Mouse (Mus musculus) heart, postnatal 10 days (tissue): ENCODE results near the gene Wdtc1. TPM values are rescaled to one million over a fixed set of nuclear protein-coding genes. Genes with fewer than 3 reads are reported as not detected.

Experiments
- DNase-seq, 2 experiments: peaks; one replicate each; pipeline ENCODE4 v3.0.0; 2021
- intact Hi-C: fragments of 180-260 bp; cut with DNase I; formaldehyde crosslinking; loops from one replicate; pipeline ENCODE4 v1.15.1; 2025
- total RNA-seq, 2 experiments: library from RNA; stranded (reverse); gene quantifications; 2 replicates each; pipeline ENCODE4 v1.2.3; 2021

Wdtc1 gene
- total RNA-seq, 2 experiments from 2014 or later = 55.3 to 58.8 TPM

DNA sequence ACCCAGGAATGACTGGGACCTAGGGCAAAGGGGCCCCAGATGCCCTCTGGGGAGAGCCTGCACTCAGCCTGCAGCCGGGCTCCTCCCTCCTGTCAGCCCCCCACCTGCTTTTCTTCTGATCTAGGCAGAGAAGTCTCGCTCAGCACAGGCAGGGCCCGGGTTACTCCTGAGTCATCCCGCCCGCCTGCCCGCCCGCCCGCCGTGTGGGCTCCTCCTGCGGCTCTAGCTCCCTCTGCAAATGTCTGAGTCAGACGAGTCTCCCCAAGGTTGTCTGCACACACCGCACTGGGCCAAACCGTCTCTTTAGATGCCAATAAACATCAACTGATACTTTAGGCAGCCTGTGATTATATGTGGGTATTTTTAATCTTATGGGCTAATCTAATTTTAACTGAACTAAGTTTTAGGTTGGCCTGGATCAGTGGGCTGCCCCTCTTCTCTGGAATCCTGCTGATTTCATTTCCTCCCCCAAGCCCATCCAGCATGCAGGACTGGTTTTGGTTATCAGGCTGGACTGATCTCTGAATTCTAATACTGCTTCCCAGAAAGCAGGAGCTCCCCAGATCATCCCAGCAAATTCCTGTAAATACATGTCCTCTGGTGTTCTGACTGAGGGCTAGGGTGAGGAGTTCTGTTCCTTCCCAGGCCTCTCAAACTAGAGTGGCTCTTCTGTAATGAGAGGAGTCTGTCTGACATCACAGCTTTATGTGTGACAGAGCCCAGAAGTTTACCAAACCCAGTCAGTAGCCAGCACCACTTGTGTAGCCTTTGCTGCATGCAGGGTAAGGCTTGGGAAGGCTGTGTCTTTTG is 25.2 kb upstream of the Wdtc1 start:
- intact Hi-C loops = no loop called here
- peak in 1 of 2 experiments; percentile 46 for DNase-seq

DNA sequence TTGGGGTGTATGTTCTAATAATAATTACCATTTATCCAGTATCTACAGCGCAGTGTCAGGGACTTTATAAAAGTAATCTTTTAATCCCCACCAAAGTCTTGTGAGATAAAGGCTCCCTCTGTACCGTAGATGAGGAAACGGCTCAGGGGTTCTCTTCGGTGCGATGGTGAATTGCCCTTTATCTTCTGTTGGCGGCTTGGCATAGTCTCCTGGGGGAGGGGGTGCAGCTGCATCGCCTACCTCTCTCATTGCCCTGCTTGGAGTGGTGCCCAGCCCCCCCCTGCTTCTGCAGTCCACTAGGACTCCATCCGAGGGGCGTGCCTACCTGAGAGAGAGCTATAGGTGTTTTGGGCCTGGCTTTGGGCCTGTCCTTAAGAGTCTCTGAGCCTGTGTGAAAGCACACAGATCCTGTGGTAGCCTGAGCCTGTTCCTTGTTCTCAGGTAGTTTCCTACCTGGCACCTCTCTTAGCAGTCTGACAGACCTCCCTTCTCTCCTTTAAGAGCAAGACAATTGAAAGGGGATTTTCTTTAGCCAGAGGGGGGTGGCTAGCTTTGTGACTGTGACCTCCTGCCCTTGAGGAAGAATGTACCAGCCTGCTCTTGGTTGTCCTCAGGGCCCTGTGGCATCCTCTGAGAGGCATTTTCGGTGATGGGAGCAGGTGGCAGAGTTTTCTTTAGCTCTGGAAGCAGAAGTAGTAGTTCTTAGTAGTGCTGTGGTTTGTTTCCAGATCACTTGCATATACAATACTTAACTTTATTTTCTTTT is 22.7 kb upstream of the Wdtc1 start:
- DNase-seq = no peak
- intact Hi-C loops = no loop called here

DNA sequence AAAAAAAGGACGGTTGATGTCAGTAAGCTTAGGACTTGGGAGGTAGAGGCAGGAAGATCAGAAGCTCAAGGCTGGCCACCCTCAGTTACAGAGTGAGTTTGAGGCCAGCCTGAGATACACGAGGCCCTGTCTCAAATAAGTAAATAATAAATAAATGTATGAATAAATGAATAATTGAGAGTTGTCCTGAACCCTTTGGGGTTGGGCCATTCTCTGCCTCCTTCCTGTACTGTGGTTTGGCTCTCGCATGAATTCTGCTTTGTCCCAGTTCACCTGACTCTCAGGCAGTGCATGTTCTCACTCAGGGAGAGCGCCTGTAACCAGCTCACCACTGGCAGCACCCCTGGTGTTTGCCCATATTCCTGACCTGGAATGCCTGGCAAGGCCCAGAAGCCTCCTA is 20.7 kb upstream of the Wdtc1 start:
- DNase-seq = no peak
- intact Hi-C loops = loop anchor here (5.0 kb wide), 1 partner anchor 33 kb away; no protein-coding TSS in a partner anchor

DNA sequence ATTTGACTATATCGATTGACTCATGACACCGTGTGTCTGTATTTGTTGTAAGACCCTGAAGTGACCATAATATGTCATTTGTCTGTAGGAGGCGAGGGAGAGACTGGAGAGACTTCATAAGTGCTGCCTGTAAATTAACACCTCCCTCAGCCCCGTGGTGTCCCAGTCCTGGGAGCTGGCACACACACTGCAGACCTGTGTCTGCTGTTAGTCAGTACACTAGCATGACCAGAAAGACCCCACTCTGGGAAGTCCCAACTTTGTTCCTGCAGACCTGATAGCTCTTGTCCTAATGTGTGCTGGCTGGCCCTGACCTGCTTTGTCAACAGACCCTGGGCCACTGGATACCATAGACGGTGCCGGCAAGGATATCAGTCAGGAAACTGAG is 19.0 kb upstream of the Wdtc1 start:
- intact Hi-C loops = loop anchor here (5.0 kb wide), 1 partner anchor 35 kb away; no protein-coding TSS in a partner anchor

DNA sequence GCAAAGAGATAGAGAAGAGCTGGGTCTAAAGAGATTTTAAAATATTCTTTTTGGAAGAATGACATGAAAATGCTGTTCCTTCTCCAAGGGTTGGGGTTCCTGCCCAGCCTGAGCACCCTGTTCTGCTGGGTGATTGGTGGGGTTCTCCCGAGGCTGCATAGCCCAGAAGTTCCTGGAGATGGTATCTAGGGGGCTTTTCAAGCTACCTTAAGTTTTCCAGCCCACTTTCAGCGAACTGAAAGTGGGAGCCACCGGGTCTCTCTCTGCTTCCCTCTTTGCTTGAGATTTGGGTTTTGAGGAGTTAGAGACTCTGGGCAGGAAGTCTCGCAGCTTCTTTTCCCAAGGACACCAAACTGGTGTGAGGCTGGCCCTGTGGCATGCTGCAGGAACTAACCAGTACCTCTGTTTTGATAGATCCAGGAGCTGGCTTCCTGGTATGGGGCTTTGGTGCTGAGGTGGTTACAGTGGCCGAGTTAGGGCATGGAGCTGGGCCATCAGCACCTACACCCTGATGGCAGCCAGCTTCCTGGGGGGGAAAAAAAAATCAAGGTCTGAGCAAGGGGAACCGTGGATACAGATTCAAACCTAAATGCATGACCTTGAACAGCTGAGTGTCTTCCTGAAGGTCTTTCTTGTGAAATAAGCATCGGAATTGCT is 18.5 kb upstream of the Wdtc1 start:
- intact Hi-C loops = loop anchor here (2.0 to 5.0 kb wide), 2 partner anchors 19 to 36 kb away; no protein-coding TSS in a partner anchor
- peak in 1 of 2 experiments; percentile 45 for DNase-seq

More for the DNA sequence above, 19.0 kb upstream of the Wdtc1 start:
- DNase-seq = peak in 1 of 2 experiments; percentile 50

DNA sequence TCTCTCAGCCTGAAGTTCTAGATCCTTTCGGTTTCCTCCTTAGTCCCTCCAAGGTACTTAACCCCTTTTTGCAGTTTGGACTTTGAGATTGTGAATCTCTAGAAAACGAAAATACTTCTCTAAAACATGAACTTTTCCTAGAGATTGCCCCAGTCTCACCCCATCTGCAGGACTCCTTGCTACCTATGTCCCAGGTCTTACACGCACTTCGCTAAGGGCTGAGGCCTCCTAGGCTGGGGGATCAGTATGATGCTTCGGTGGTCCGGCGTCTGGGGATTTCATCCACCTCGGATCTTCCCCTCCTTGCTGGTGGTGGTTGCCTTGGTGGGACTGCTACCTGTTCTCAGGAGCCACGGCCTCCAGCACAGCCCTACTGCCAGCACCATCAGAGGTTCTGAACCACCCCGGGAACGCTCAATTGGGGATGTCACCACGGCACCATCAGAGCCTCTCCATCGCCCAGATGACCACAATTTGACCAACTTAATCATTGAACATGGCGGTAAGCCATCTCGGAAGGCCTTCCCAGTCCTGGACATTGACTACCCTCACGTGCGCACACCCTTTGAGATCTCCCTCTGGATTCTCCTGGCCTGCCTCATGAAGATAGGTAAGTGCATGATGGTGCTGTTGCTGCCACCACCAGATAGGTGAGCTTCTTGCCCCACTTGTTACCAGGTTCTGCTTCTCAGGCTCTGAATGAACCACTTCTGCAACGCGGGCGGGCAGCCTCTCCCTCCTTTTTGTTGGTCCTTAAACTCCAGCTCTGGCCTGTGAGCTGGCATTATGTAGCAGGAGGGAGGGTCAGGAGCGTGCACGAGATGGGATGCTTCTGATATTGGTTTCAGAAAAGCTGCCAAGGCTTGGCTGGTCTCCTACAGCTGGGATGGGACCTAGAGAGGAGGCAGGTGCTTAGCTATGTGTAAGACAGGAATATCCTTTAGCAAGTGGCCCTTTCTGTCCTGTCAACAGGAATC is 17.3 kb upstream of the Wdtc1 start:
- intact Hi-C loops = loop anchor here (2.0 to 5.0 kb wide), 2 partner anchors 20 to 37 kb away; no protein-coding TSS in a partner anchor
- no peak for DNase-seq

DNA sequence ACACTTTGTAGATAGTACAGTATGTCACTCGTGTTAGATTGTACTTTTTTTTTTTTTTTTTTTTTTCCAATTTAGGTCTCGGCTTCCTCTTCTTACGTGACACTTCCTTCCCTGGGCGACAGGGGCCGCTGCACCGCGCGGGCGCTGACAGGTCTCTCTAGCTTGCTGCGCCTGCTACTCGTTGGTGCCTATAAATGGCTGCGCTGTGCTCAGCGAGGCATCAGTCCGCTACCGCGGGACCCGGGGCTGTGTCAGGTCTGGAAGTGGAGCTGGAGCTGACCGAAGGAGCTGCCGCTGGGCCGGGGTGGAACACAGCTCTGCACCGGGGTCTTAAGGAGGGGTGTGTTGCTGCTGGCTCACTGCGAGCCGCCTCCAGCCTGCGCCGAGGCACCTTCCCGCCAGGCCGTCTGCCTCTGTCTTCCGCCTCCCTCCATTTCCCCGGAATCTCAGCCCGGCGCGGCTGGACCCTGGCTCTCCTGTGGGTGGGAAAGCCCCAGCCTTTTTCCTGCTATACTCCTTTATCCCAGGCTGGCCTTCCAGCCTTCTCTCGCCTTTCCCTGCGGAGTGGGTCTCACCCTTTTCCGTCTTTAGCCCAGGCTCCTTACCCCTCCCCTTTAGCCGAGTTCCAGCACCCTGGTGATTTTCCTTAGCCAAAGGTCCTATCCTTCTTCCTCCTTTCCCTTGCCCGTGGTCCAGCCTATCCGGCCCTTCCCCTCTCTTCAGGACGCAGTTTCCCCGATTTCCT is 16.4 kb upstream of the Wdtc1 start, which contains the start of gene Slc9a1:
Gene Slc9a1, plus strand, starts transcription at position 154 of the 745 bp plus-strand sequence.
- intact Hi-C loops = loop anchor here (2.0 to 5.0 kb wide), 3 partner anchors 21 to 49 kb away; no protein-coding TSS in a partner anchor

DNA sequence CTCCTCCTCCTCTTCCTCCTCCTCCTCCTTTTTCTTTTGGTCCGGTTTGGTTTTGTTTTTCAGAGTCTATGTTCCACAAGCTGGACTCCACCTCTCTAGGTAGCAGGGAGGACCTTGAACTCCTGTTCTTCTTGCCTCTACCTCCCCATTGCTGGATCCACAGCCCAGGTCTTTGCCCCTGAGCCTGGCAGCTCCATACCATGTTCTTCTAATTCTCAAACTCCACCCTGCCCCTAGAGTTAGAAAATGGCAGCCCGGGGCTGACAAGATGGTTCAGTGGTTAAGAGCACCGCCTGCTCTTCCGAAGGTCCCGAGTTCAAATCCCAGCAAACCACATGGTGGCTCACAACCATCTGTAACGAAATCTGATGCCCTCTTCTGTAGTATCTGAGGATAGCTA is 1.4 kb upstream of the Wdtc1 start:
- DNase-seq = no peak
- intact Hi-C loops = no loop called here

More for the DNA sequence above, 16.4 kb upstream of the Wdtc1 start, which contains the start of gene Slc9a1:
- DNase-seq = peak; percentile 96

DNA sequence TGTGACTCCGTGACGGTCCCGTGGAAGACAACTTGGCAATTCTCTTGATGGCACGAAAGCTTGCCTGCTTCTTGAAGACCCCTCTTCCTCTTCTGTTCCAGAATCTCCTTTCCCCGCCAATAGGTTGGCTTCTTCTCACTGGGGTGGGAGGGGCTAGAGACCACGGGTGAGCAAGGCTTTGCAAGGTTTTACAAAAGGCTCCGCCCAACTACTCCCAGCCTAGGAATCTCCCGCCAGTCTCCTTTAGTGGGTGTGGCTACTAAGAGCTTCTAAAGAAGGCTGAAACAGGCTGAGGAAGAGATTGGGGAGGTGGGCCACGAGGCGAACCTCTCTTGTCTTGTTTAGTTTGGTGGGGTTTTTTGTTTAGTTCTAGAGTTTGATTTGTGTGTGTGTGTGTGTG is 484 bp downstream of the Wdtc1 start:
- no peak for DNase-seq
- intact Hi-C loops = no loop called here

DNA sequence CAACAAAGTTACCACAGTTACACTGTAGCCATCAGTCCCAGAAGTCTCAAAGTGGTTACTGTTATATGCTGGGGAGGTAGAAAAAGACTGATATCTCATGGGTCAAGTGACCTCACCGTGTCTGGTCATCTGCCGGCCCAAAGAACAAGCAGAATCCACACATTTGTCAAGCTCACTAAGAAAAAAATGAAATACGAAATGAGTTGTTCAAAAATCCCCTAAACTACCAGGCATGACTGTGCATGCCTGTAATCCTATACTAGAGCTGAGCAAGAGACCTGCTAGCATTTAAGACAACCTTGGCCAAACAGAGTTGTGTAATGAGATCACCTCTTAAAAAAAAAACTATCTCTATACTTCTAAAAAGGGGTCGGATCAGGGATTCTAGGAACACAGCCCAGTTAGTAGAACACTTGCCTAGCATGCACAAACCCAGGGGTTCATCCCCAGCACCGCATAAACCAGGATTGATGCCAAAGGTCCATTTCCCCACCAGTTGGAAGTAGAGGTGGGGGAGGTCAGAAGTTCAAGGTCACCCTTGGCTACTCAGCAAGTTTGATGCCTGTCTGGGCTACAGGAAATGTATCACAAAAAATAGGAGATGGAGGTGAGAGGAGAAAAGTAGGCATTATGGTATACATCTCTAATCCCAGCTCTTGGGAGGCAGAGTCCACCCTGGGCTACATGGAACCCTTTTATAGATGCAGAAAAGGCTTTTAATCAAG is 5.1 kb downstream of the Wdtc1 start:
- intact Hi-C loops = no loop called here
- DNase-seq = no peak

DNA sequence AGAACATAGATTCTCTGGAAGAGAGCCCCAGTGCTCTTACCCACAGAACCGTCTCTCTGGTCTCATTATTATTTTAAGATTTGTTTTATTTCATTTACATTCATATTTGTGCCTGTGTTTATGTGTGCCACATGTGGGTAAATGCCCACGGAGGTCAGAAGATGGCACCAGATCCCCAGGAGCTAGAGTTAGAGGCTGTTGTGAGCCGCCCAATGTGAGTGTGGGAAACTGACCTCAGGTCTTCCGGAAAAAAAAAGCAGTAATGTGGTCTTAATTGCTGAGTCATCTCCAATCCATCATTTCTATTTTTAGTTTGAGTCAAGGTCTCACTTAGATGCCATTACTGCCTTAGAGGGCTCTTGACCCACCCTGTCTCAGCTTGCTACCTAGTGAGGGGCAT is 5.7 kb downstream of the Wdtc1 start:
- intact Hi-C loops = no loop called here
- DNase-seq = no peak

DNA sequence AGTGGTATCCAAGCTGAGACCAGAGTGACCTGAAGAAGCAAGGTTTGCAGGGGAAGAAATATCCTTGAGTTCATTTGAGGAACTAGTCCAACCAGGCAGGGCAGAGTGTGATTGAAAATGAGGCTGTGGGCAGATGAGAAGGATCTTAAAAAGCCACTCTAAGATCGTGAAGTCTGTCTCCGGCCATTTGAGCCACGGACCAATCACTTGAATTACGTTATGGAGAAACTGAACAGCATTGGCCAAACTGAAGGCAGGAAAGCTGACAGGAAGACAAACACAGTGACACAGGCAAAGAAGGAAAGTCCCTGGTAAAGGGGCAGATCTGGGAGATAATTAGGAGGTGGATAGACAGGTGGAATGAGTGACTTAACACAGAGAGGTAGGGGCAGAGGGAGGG is 6.7 kb downstream of the Wdtc1 start:
- no peak for DNase-seq
- intact Hi-C loops = no loop called here

DNA sequence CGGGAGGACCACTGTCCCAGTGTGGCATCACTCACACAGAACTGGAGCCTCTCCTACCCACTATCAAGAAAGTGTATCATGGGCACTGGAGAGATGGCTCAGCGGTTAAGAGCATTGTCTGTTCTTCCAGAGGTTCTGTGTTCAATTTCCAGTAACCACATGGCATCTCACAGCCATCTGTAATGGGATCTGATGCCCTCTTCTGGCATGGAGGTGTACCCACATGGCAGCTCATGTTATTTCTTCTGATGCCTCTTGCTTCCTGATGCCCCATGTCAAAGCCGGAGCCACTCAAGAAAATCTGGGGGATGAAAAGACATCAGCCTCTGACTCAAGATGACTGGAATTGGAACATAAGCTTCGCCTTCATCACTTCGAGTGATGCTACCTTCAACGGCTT is 7.6 kb downstream of the Wdtc1 start:
- no peak for DNase-seq
- intact Hi-C loops = loop anchor here (1.0 kb wide), 1 partner anchor 35 kb away; no protein-coding TSS in a partner anchor

DNA sequence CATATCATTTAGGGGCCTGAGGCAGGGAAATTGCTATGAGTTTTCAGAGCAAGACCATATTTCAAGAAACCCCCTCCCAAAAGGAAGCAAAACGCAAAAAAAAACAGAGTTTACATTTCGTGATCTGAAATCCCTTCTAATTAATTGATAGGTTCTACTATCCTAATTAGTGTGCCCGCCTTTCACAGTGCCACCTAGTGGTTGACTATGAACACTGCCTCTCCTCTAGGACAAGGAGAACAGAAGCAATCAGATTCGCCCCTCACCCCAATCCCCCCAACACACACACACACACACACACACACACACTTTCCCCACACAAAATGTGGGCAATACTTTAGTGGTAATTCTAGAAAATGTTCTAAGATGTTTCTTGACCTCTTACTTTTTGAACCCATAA is 9.2 kb downstream of the Wdtc1 start:
- DNase-seq = peak; percentile 32 to 53
- intact Hi-C loops = no loop called here

DNA sequence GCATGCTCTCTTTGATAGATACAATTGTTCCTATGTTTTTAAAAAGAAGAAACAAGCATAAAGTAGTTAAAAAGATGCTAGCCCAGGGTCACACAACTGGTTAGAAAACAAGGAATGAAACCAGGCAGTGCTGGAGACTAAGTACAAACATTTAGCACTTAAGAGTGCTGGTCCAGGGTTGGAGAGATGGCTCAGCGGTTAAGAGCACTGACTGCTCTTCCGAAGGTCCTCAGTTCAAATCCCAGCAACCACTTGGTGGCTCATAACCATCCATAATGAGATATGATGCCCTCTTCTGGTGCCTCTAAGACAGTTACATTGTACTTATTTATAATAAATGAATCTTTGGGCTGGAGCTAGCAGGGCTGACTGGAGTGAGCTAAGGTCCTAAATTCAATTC is 13.1 kb downstream of the Wdtc1 start:
- no peak for DNase-seq
- intact Hi-C loops = no loop called here

DNA sequence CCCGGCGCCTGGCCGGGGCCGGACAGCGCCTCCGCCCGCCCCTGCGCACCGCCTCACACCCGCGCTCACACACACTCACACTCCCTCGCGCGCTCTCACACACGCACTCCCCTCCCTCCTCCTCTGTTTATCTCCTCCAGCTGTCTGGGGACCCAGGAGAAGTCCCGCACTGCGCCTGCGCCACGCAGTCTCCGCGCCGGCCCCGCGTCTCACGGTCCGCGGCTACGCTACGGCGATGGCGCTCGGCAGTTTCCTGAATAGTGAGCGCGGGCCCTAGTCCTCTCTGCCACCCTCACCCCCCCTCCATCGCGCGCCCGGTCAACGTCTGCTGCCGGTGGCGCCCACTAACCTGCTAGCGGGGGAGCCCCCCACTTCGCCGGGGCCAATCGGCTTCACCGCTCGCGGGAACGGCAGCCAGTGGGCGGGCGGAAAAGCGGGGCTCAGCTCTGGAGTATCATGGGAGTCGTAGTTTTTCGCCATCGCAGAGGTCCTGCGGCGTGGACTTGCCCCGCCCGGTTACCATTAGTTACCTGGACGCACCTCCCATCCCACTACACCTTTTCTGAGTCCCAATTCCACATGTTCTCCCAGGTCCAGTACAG is 14.0 kb downstream of the Wdtc1 start:
- peak; percentile 97 to 98 for DNase-seq
- intact Hi-C loops = no loop called here

DNA sequence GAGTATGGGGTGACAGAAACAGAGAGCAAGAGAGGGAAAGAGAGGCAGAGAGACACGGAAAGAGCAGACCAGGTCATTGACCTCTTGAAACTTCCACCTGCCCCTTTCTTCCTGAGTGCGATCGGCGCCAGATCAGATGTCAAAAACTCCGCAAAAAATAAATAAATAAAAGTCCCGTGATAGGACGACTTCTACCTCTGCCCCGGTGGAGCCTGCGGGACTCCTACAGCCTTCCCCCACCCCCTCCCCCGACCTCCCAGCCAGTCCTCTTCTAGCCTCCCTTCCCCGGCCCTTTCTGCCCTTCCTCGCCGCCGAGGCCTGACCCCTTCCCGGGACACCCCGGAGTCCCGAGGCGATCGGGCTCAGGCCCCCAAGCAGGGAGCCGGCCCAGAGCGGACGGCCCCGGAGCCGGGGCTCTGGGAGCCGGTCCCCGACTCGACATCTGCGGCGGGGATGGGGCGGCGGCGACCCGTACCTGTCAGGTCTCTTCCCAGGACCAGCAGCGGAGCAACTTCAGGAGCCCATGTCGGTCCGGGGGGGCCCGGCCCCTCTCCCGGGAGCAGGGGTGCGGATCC is 14.7 kb downstream of the Wdtc1 start:
- intact Hi-C loops = no loop called here
- DNase-seq = no peak
